Mouse (Mus musculus) C2C12 (cell line): ENCODE measurements around the gene P4htm.

Experiments used
- CEBPB ChIP-seq: IDR thresholded peaks from one replicate; pipeline ENCODE4 v1.6.1; 2011; ENCODE audit warnings: low read depth, mild to moderate bottlenecking, control low read depth, moderate library complexity
- CTCF ChIP-seq: IDR thresholded peaks from one replicate; pipeline ENCODE4 v1.5.1; 2011; ENCODE audit not compliant: control insufficient read depth, insufficient read depth, insufficient read length
- FOSL1 ChIP-seq: IDR thresholded peaks from one replicate; pipeline ENCODE4 v1.8.0; 2011; ENCODE audit warnings: mild to moderate bottlenecking, low read length; ENCODE audit not compliant: poor library complexity, insufficient read depth, severe bottlenecking
- MAX ChIP-seq: IDR thresholded peaks from one replicate; pipeline ENCODE4 v1.6.1; 2011; ENCODE audit warnings: mild to moderate bottlenecking, control low read depth
- MYOD1 ChIP-seq: IDR thresholded peaks from one replicate; pipeline ENCODE4 v1.6.1; 2011; ENCODE audit warnings: low read depth; ENCODE audit not compliant: control insufficient read depth, insufficient read length
- MYOG ChIP-seq: IDR thresholded peaks from one replicate; pipeline ENCODE4 v1.6.1; 2011; ENCODE audit not compliant: control insufficient read depth, insufficient read length; ENCODE audit errors: extremely low read depth
- USF1 ChIP-seq: IDR thresholded peaks from one replicate; pipeline ENCODE4 v1.6.1; 2011; ENCODE audit warnings: low read depth, mild to moderate bottlenecking, control low read depth, moderate library complexity

DNA sequence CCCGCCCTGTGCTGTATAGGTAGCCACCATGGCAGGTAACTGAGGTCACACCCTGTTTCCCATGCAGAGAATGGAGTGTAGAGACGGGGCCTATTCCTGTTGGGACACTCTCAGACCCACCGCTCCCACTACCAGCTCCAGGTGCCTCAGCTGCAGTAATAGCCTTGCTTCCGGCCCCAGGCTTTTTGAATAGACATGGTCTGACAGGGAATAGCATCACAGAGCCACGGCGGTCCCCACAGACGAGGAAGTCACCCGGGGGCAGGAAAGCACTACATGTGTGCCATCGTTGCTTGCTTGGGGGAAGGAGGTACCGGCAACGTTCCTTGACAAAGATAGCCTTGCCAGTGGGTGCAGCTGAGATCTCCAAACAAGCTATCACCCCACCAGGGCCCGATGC lies 22.5 kb downstream of the P4htm start:
- TF ChIP-seq CTCF (no peak), MYOG (no peak), MYOD1 (no peak), MAX (no peak), CEBPB (no peak), USF1 (no peak), FOSL1 (no peak)
